Mouse (Mus musculus): ENCODE measurements at regions not wholly inside any gene's neighbourhood (a gene's known extent, or its start where the extent isn't known, plus 50 kb on each side); places are given as distances from the start of the nearest gene placed in this dataset.

GRCm38 (mm10) chr4:29604322-29604721, 791.4 kb downstream of the Epha7 start:
- H3K9me3 ChIP-seq (ENCODE audit: control insufficient read depth, low read length): no peaks in the 10 kb centered on the region
- WGBS: 74% methylated on average over 2 of the region's 2 CpGs
- no peak overlapping the region for H3K27ac ChIP-seq (ENCODE audit: low read length)
- no peaks in the 10 kb centered on the region for H3K4me1 ChIP-seq (ENCODE audit: control insufficient read depth, insufficient read depth, low read length)
- ATAC-seq: no peak
- no peak overlapping the region for H3K4me2 ChIP-seq (ENCODE audit: low read depth, low read length)
- H3K36me3 ChIP-seq (ENCODE audit: control insufficient read depth, insufficient read depth, low read length): no peaks in the 10 kb centered on the region
- H3K9ac ChIP-seq (ENCODE audit: low read depth, low read length): no peak overlapping the region
- H3K4me3 ChIP-seq (ENCODE audit: low read length): no peak overlapping the region
- H3K27me3 ChIP-seq (replicated peaks; ENCODE audit: control insufficient read depth, insufficient read depth, low read length): no peaks in the 10 kb centered on the region

GRCm38 (mm10) chr4:29617910-29618309, 805.0 kb downstream of the Epha7 start:
- Histone ChIP-seq H3K9ac (ENCODE audit: low read depth, low read length) (no peak overlapping the region), H3K4me2 (ENCODE audit: low read depth, low read length) (no peak overlapping the region), H3K4me3 (ENCODE audit: low read length) (no peak overlapping the region), H3K4me1 (ENCODE audit: control insufficient read depth, insufficient read depth, low read length) (no peaks in the 10 kb centered on the region), H3K27me3 (replicated peaks; ENCODE audit: control insufficient read depth, insufficient read depth, low read length) (no peaks in the 10 kb centered on the region), H3K27ac (ENCODE audit: low read length) (no peak overlapping the region), H3K9me3 (ENCODE audit: control insufficient read depth, low read length) (no peaks in the 10 kb centered on the region), H3K36me3 (ENCODE audit: control insufficient read depth, insufficient read depth, low read length) (no peaks in the 10 kb centered on the region)
- WGBS: 71% methylated on average over 3 of the region's 3 CpGs
- no peak for ATAC-seq

DNA sequence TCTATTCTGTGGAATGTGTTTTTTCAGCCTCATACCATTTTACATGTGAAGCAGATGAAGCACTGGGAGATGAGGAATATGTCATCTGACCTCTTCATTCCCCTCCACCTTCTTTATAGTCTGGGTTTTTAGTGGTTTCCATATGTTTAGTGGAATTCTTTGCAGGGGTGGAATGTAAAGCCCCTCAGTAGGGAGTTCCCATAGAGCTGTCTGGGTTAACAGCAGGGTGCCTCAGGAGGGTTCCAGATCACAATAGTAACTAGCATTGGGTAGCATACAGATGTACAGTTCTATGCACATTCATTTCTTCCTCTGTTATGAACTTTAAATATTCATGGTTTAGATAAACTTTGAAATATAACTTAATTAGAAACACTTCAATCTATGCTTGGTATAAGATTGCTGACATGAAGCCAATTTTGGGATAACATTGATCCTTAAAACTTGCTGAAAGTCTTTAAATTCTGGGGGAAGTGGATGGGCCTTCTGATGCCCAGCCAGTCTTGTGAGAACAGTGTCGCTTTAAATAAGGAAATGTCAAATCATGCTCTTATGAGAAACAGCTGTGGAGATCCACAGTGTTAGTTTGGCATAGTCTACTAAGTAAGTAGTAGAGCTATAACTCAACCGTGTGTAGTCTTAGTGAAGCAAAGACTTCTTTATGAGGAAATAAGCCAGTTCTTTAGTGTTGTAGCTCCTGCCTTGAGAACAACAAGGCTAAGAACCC, 832.1 kb downstream of the Epha7 start:
- 66% methylated on average over 2 of the region's 2 CpGs for WGBS
- no peak overlapping the region for H3K9ac ChIP-seq (ENCODE audit: low read depth, low read length)
- no peak overlapping the region for H3K4me3 ChIP-seq (ENCODE audit: low read length)
- H3K36me3 ChIP-seq (ENCODE audit: control insufficient read depth, insufficient read depth, low read length): no peaks in the 10 kb centered on the region
- H3K9me3 ChIP-seq (ENCODE audit: control insufficient read depth, low read length): no peaks in the 10 kb centered on the region
- no peaks in the 10 kb centered on the region for H3K27me3 ChIP-seq (replicated peaks; ENCODE audit: control insufficient read depth, insufficient read depth, low read length)
- H3K4me2 ChIP-seq (ENCODE audit: low read depth, low read length): no peak overlapping the region
- H3K4me1 ChIP-seq (ENCODE audit: control insufficient read depth, insufficient read depth, low read length): no peaks in the 10 kb centered on the region
- H3K27ac ChIP-seq (ENCODE audit: low read length): no peak overlapping the region
- no peak for ATAC-seq

DNA sequence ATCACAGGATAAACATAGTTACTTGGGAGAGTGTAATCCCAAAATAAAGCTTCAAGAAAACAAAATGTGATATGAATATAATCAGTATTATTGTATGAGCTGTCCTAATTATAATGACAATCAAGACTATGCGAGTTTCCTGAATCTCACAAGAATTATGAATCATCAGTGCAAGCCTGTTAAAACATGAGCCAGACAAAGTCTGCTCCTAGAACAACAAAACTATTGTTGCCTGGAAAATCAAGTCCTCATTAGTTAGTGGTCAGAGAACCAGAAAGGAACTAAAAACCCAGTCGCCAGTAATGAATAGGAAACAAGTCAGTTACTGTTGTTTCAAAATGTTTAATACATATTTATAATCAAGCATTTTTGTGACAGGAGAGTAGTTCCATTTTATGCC, 841.0 kb downstream of the Epha7 start:
- Histone ChIP-seq H3K27me3 (replicated peaks; ENCODE audit: control insufficient read depth, insufficient read depth, low read length) (no peaks in the 10 kb centered on the region), H3K4me2 (ENCODE audit: low read depth, low read length) (no peak overlapping the region), H3K36me3 (ENCODE audit: control insufficient read depth, insufficient read depth, low read length) (no peaks in the 10 kb centered on the region), H3K27ac (ENCODE audit: low read length) (no peak overlapping the region), H3K4me3 (ENCODE audit: low read length) (no peak overlapping the region), H3K4me1 (ENCODE audit: control insufficient read depth, insufficient read depth, low read length) (no peaks in the 10 kb centered on the region), H3K9ac (ENCODE audit: low read depth, low read length) (no peak overlapping the region), H3K9me3 (ENCODE audit: control insufficient read depth, low read length) (no peaks in the 10 kb centered on the region)
- 65% methylated on average over 2 of the region's 2 CpGs for WGBS
- no peak for ATAC-seq

- Histone ChIP-seq H3K4me1 (ENCODE audit: control insufficient read depth, insufficient read depth, low read length) (no peaks in the 10 kb centered on the region), H3K36me3 (ENCODE audit: control insufficient read depth, insufficient read depth, low read length) (no peaks in the 10 kb centered on the region), H3K27me3 (replicated peaks; ENCODE audit: control insufficient read depth, insufficient read depth, low read length) (no peaks in the 10 kb centered on the region), H3K4me3 (ENCODE audit: low read length) (no peak overlapping the region), H3K9me3 (ENCODE audit: control insufficient read depth, low read length) (no peaks in the 10 kb centered on the region), H3K4me2 (ENCODE audit: low read depth, low read length) (no peak overlapping the region), H3K9ac (ENCODE audit: low read depth, low read length) (no peak overlapping the region), H3K27ac (ENCODE audit: low read length) (no peak overlapping the region)
- ATAC-seq: no peak
- WGBS: 78% methylated on average over 1 of the region's 1 CpGs
These were observed 842.7 kb downstream of the Epha7 start for GRCm38 (mm10) chr4:29655606-29656005.

DNA sequence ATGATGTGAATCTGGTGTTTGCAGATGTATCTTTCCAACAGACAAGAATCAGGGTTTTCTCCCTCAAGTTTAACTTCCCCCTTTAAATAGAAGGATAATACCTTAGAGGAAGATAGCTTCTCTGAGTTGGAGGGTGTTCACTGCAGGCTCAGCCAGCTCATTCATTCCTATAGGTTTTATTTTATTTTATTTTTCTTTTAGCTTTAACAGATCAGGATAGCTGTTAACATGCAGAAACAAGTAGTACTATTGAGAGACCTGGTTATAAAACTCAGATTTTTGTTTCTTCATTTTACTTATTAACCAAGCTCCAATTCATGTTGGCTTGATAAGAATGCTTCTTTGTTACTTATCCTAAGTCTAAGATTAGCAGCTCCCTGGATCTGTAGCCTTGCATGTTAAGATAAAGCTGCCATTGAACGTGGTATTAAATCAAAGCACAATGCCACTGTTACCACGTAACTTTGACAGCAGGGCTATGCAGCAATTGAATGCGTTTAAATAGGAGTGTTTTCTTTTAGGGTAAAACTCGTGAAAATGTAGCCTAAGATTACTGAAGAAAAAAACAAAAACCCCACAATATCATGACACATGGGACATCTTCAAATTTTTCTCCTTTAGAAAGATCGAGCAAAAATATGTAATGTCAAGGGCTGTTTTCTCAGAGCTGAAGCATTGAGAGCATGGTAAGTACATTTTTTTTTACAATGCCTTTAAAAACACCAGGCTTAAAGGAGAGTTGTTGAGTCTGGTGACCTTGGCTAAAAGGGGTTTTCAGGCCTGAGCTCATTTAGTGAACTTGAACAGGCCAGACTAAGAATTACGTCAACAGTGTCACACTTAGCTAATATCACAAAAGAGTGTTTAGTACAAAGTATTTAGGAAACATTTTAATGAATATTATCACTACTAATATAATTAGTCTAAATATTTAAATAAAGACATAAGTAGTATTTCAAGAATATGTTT, 848.5 kb downstream of the Epha7 start:
- H3K9me3 ChIP-seq (ENCODE audit: control insufficient read depth, low read length): no peaks in the 10 kb centered on the region
- H3K9ac ChIP-seq (ENCODE audit: low read depth, low read length): no peak overlapping the region
- ATAC-seq: peak; percentile 80
- no peak overlapping the region for H3K4me3 ChIP-seq (ENCODE audit: low read length)
- H3K4me2 ChIP-seq (ENCODE audit: low read depth, low read length): no peak overlapping the region
- 42% methylated on average over 6 of the region's 6 CpGs for WGBS
- H3K4me1 ChIP-seq (ENCODE audit: control insufficient read depth, insufficient read depth, low read length): no peaks in the 10 kb centered on the region
- no peaks in the 10 kb centered on the region for H3K36me3 ChIP-seq (ENCODE audit: control insufficient read depth, insufficient read depth, low read length)
- H3K27ac ChIP-seq (ENCODE audit: low read length): no peak overlapping the region
- no peaks in the 10 kb centered on the region for H3K27me3 ChIP-seq (replicated peaks; ENCODE audit: control insufficient read depth, insufficient read depth, low read length)

- no peak for ATAC-seq
- Histone ChIP-seq H3K4me1 (ENCODE audit: control insufficient read depth, insufficient read depth, low read length) (no peaks in the 10 kb centered on the region), H3K4me2 (ENCODE audit: low read depth, low read length) (no peak overlapping the region), H3K9me3 (ENCODE audit: control insufficient read depth, low read length) (no peaks in the 10 kb centered on the region), H3K36me3 (ENCODE audit: control insufficient read depth, insufficient read depth, low read length) (no peaks in the 10 kb centered on the region), H3K9ac (ENCODE audit: low read depth, low read length) (no peak overlapping the region), H3K27ac (ENCODE audit: low read length) (no peak overlapping the region), H3K4me3 (ENCODE audit: low read length) (no peak overlapping the region), H3K27me3 (replicated peaks; ENCODE audit: control insufficient read depth, insufficient read depth, low read length) (no peaks in the 10 kb centered on the region)
- WGBS: 77% methylated on average over 8 of the region's 8 CpGs
These were observed 852.6 kb downstream of the Epha7 start for GRCm38 (mm10) chr4:29665561-29665960.

GRCm38 (mm10) chr4:29694153-29694552, 881.2 kb downstream of the Epha7 start:
- H3K4me3 ChIP-seq (ENCODE audit: low read length): no peak overlapping the region
- no peaks in the 10 kb centered on the region for H3K36me3 ChIP-seq (ENCODE audit: control insufficient read depth, insufficient read depth, low read length)
- H3K4me2 ChIP-seq (ENCODE audit: low read depth, low read length): no peak overlapping the region
- ATAC-seq: no peak
- H3K27me3 ChIP-seq (replicated peaks; ENCODE audit: control insufficient read depth, insufficient read depth, low read length): no peaks in the 10 kb centered on the region
- H3K4me1 ChIP-seq (ENCODE audit: control insufficient read depth, insufficient read depth, low read length): no peaks in the 10 kb centered on the region
- no peak overlapping the region for H3K27ac ChIP-seq (ENCODE audit: low read length)
- no peak overlapping the region for H3K9ac ChIP-seq (ENCODE audit: low read depth, low read length)
- WGBS: 35% methylated on average over 3 of the region's 3 CpGs
- no peaks in the 10 kb centered on the region for H3K9me3 ChIP-seq (ENCODE audit: control insufficient read depth, low read length)

DNA sequence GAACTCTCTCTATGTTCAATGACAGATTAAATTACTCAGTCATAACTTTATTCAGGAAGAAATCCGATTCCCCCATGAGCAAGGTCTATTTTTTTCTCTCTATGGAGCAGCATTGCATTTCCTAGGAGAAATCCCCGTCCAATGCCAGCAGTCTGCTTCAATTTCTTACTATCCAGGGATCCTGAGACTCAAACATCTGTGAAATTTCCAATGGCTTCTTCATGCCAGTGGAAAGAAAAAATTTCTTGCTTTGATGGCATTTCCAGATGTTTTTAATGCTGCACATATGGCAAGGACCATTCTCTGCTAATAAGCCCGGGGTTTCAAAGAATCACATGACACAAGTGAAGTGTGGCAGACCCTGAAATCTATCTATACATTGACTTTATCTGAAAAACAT, 919.6 kb downstream of the Epha7 start:
- ATAC-seq: no peak
- no peak overlapping the region for H3K27ac ChIP-seq (ENCODE audit: low read length)
- 77% methylated on average over 3 of the region's 3 CpGs for WGBS
- no peaks in the 10 kb centered on the region for H3K36me3 ChIP-seq (ENCODE audit: control insufficient read depth, insufficient read depth, low read length)
- no peak overlapping the region for H3K4me3 ChIP-seq (ENCODE audit: low read length)
- H3K4me1 ChIP-seq (ENCODE audit: control insufficient read depth, insufficient read depth, low read length): no peaks in the 10 kb centered on the region
- no peak overlapping the region for H3K4me2 ChIP-seq (ENCODE audit: low read depth, low read length)
- H3K27me3 ChIP-seq (replicated peaks; ENCODE audit: control insufficient read depth, insufficient read depth, low read length): no peaks in the 10 kb centered on the region
- no peaks in the 10 kb centered on the region for H3K9me3 ChIP-seq (ENCODE audit: control insufficient read depth, low read length)
- H3K9ac ChIP-seq (ENCODE audit: low read depth, low read length): no peak overlapping the region

Data from intestine, embryonic 16.5 days (tissue).